Mouse (Mus musculus): ENCODE measurements around the gene Tbc1d15.

The Tbc1d15 gene

GRCm38 (mm10) chr10:115160289-115160688 lies 91.0 kb downstream of the Tbc1d15 start:
- no peak for DNase-seq (ENCODE audit: low spot score)

Measured in MN1 (cell line).